Mouse (Mus musculus): ENCODE measurements at regions not wholly inside any gene's neighbourhood (a gene's known extent, or its start where the extent isn't known, plus 50 kb on each side); places are given as distances from the start of the nearest gene placed in this dataset.

GRCm38 (mm10) chr13:53695385-53695784 is 222.5 kb upstream of the Msx2 start:
- no peak for TF ChIP-seq CTCF (IDR thresholded peaks at IDR 0.05; ENCODE audit: borderline replicate concordance, control insufficient read depth, extremely low read depth, insufficient read depth, low read length, poor library complexity)
- TF ChIP-seq POLR2A (IDR thresholded peaks at IDR 0.05; ENCODE audit: control insufficient read depth, extremely low read depth, insufficient read depth, low read length, poor library complexity), result no peak

All from thymus, adult 2 months (tissue).